Mouse (Mus musculus) embryonic fibroblast, embryonic 13.5 days (primary cell): ENCODE measurements around the gene Schip1. TPM values are rescaled to one million over a fixed set of nuclear protein-coding genes. Genes with fewer than 3 reads are reported as not detected.

Experiments used
- H3K27ac ChIP-seq: 2 replicates; pipeline ENCODE4 v1.5.1; 2012; ENCODE audit warnings: low read length, control low read depth, inconsistent platforms; ENCODE audit not compliant: insufficient read depth
- H3K4me1 ChIP-seq: 2 replicates; pipeline ENCODE4 v1.6.1; 2011; ENCODE audit warnings: low read length; ENCODE audit not compliant: control insufficient read depth, insufficient read depth
- H3K4me3 ChIP-seq: 2 replicates; pipeline ENCODE4 v1.5.1; 2011; ENCODE audit warnings: mild to moderate bottlenecking, control low read depth, low read length; ENCODE audit not compliant: insufficient read depth
- CTCF ChIP-seq: IDR thresholded peaks from 2 replicates; pipeline ENCODE4 v1.5.1; 2011; ENCODE audit warnings: mild to moderate bottlenecking, control low read depth, low read length, moderate library complexity, borderline replicate concordance; ENCODE audit not compliant: insufficient read depth
- POLR2A ChIP-seq: IDR thresholded peaks from 2 replicates; pipeline ENCODE4 v1.6.1; 2011; ENCODE audit warnings: low read depth, mild to moderate bottlenecking, control low read depth, low read length, moderate library complexity
- polyA plus RNA-seq: library from polyadenylated mRNA; stranded (reverse); fragments of >200 nt; gene quantifications from 2 replicates; pipeline ENCODE4 v1.2.4, GENCODE M21; 2011; ENCODE audit warnings: low read depth; ENCODE audit not compliant: missing spikeins, insufficient read length

The Schip1 gene
- polyA plus RNA-seq, 1 experiment: 47.5 TPM

DNA sequence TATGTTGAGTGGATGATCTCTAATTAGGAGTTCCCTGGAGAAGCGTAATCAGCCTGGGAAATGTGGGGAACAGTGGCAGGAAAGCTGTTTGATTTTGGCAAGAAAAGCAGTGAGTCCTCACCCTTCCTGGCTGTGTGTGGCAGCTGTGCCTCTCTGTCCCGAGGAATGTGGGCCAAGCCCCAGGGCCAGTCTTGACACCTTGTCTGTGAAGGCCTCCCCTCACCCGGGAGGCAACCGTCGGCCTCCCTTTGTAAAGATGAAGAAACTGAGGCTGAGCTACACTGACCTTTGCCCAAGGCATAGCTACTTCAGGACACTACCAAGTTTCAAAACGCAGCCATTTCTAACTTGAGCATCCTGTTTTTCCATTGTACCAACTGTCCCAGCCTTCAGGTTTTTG, 481.3 kb downstream of the Schip1 start:
- no peak for TF ChIP-seq CTCF
- no peak overlapping the region for H3K27ac ChIP-seq
- no peaks in the 10 kb centered on the region for H3K4me1 ChIP-seq
- H3K4me3 ChIP-seq: no peak overlapping the region

- H3K4me1 ChIP-seq: 0 out of 2 replicates have a peak, but pooled peaks cover 2% of the 10 kb centered on the region
- no peak overlapping the region for H3K4me3 ChIP-seq
- TF ChIP-seq CTCF (no peak), POLR2A (no peak)
- H3K27ac ChIP-seq: no peak overlapping the region
Measured at GRCm38 (mm10) chr3:68555087-68555662, 490.6 kb downstream of the Schip1 start.

DNA sequence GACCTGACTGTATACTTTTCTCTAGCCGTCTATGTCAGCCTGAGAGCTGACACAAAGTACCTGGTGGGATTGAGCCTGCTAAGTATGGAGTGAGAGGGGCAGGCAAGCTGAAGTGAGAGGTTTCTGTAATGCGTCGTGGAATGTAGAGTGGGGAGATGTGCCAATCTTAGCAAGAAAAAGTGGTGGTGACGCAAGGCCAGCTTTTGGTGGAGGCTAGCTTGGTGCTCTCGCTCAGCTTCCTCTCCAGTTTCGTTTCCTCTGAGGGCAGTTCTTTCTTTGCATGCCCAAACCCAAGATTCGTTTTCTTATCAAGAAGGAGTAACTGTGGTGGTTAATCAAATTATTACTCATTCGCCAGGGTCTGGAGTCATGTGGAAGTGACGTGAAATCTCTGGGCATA, 492.3 kb downstream of the Schip1 start:
- H3K27ac ChIP-seq: no peak overlapping the region
- TF ChIP-seq CTCF: no peak
- no peak for TF ChIP-seq POLR2A
- no peak overlapping the region for H3K4me3 ChIP-seq
- H3K4me1 ChIP-seq: 0 out of 2 replicates have a peak, but pooled peaks cover 2% of the 10 kb centered on the region

DNA sequence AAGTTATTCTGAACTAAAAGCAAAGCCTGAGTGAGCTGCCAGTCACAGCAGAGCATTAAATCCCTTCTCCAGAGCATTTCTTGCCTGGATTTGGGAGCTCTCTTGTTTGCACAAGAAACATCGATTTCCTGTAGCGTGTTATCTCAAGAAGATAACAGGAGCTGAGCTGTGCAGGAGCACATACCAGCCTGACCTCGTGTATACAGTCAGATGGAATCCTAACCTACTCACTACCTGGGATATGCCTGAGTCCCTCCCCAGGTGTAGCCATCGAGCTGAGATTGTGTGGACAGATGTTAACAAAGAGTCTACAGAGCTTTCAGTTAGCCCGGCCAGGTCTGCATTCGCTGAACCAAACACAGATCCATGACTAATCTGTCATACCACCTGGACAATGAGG, 494.1 kb downstream of the Schip1 start:
- Histone ChIP-seq H3K4me1 (0 out of 2 replicates have a peak, but pooled peaks cover 2% of the 10 kb centered on the region), H3K27ac (no peak overlapping the region), H3K4me3 (no peak overlapping the region)
- TF ChIP-seq POLR2A: no peak
- TF ChIP-seq CTCF: no peak

DNA sequence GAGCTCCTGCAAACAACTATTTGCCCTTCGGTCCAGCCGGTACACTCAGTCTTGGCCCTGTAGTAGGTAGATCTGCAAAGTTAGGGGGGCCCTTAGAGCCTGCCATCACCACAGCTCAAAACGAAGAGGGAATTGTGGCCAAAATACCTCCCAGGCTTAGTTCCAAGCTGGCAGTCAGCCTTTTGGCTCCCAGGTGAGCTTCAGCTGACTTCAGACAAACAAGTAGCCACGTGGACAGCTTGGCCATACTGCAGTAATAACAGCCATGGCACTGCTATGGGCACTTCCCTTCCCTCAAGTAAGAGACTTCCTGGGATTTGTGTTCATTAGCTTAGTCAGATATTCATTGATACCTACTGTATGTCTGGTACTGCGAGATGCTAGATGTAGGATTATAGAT, 495.5 kb downstream of the Schip1 start:
- no peak overlapping the region for H3K27ac ChIP-seq
- no peak overlapping the region for H3K4me3 ChIP-seq
- H3K4me1 ChIP-seq: 0 out of 2 replicates have a peak, but pooled peaks cover 2% of the 10 kb centered on the region
- TF ChIP-seq CTCF: no peak
- no peak for TF ChIP-seq POLR2A

DNA sequence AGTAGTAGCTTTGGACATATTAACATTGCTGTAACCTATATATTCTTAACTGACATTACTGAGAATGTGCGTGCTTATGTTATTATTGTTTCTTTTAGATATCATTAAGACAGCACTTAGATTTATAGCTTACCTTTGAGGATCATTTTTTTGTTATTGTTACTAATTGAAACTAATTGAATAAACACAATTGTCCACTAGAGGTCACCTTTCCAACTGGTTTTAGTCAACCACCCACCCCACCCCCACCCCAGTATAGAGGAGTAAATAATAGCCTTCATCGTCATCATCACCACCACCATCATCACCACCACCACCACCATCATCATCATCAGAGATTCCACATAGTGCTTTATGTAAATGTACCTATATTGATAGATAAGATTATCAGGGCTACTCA, 498.2 kb downstream of the Schip1 start:
- Histone ChIP-seq H3K27ac (no peak overlapping the region), H3K4me1 (no peaks in the 10 kb centered on the region; the same call in 1 of the 2 replicates), H3K4me3 (no peak overlapping the region)
- no peak for TF ChIP-seq POLR2A
- no peak for TF ChIP-seq CTCF

GRCm38 (mm10) chr3:68563922-68564321, 499.3 kb downstream of the Schip1 start:
- Histone ChIP-seq H3K27ac (no peak overlapping the region), H3K4me3 (no peak overlapping the region), H3K4me1 (peaks cover 2% of the 10 kb centered on the region; the same call in 1 of the 2 replicates)
- TF ChIP-seq CTCF: no peak
- TF ChIP-seq POLR2A: no peak

DNA sequence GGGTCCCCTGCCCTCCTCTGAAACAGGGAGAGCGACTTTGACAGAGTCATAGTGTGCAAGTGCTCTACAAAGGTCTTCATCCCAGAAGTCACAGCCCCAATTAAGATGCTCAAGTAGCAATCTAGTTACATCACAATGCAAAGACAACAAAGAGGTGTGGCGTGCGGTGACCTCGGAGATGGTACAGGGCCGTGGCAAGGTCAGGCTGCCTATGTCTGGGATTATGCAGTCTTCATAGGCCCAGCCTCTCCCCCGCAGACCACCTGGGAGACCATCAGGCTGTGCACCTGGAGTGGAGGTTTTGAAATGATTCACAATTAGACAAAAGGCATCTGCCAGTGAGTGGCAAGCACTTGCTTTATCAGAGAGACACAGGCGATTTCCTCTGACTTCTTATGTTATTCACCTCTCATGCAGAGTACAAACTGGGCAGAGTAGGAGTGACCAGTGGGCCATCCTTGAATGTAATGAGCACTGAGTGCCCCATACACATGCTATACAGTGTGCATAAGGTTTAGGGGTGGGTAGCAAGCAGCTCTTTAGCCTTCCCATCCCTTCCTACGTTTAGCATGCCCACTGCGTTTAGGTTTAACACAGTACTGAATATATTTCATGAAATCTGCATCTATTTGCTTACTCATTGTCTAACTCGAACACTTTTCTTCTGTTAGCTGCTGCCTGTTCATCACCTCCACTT, 500.5 kb downstream of the Schip1 start:
- TF ChIP-seq POLR2A (no peak), CTCF (no peak)
- Histone ChIP-seq H3K4me3 (no peak overlapping the region), H3K4me1 (peaks cover 2% of the 10 kb centered on the region; the same call in 1 of the 2 replicates), H3K27ac (no peak overlapping the region)

DNA sequence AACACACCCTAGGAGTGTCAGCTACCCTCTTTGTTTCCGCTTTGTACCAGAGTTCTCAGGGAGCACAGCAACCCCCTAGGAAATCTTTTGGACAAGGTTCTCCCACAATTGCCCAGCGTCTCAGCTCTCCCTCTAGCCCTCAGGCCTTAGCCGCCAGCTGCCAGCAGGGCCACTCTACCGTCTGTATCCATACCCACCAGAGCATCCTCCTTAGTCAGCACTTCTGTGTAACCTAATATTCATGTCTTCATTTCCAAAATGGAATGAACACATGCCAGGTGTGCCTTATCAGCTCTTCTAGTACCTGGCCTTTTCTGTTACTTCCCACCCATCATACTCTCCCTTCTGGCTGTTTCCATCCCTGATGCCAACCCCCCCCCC, 501.1 kb downstream of the Schip1 start:
- Histone ChIP-seq H3K4me3 (no peak overlapping the region), H3K27ac (no peak overlapping the region), H3K4me1 (peaks cover 2% of the 10 kb centered on the region; the same call in 1 of the 2 replicates)
- no peak for TF ChIP-seq POLR2A
- TF ChIP-seq CTCF: no peak

GRCm38 (mm10) chr3:68567581-68567980, 503.0 kb downstream of the Schip1 start:
- Histone ChIP-seq H3K4me1 (peaks cover 5% of the 10 kb centered on the region), H3K4me3 (no peak overlapping the region), H3K27ac (no peak overlapping the region)
- TF ChIP-seq POLR2A (no peak), CTCF (no peak)

DNA sequence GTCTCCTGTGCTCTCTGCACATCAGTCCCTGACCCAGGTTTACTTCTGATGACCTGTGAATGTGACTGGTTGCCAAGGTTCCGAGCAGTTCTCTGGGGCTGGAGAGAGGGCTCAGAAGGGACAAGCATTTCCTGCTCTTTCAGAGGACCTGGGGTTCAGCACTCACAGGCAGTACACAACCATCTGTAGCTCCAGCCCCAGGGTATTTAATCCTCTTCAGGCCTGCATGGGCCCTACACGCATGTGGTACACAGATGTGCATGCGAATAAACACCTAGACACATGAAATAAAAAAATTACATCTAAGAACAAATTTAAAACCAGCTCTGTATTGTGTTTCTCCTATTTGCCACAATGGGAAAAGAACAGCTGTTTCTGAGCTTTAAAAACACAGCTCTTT, 503.5 kb downstream of the Schip1 start:
- TF ChIP-seq CTCF: no peak
- TF ChIP-seq POLR2A: no peak
- Histone ChIP-seq H3K4me1 (peaks cover 6% of the 10 kb centered on the region), H3K27ac (no peak overlapping the region), H3K4me3 (no peak overlapping the region)
